Mouse (Mus musculus) embryonic facial prominence, embryonic 11.5 days (tissue): ENCODE data around the gene Tnip3. TPM values are rescaled to one million over a fixed set of nuclear protein-coding genes. Genes with fewer than 3 reads are reported as not detected.

Experiments
- ATAC-seq: fragments of 200-750 bp; cut with Nextera tagmentation; replicated peaks from 2 replicates; pipeline ENCODE4 v1.8.0; 2017; ENCODE audit warnings: low read depth; ENCODE audit not compliant: insufficient number of reproducible peaks, low FRiP score, low TSS enrichment
- DNase-seq: peaks from one replicate; pipeline ENCODE4 v3.0.0-alpha.2; 2015; ENCODE audit warnings: low spot score
- H3K27ac ChIP-seq: fragments of 300-500 bp; sonication (generic); replicated peaks from 2 replicates; pipeline ENCODE4 v1.5.1; 2014; ENCODE audit warnings: mild to moderate bottlenecking, low read depth, low read length, control low read depth
- H3K27me3 ChIP-seq: fragments of 300-500 bp; sonication (generic); 2 replicates; pipeline ENCODE4 v1.6.1; 2014; ENCODE audit warnings: mild to moderate bottlenecking, low read length, moderate library complexity, mixed read lengths; ENCODE audit not compliant: control insufficient read depth, insufficient read depth
- H3K36me3 ChIP-seq: fragments of 300-500 bp; sonication (generic); replicated peaks from 2 replicates; pipeline ENCODE4 v1.6.1; 2014; ENCODE audit warnings: low read depth, mild to moderate bottlenecking, low read length, moderate library complexity, mixed read lengths; ENCODE audit not compliant: control insufficient read depth, insufficient read depth
- H3K4me1 ChIP-seq: fragments of 300-500 bp; sonication (generic); 2 replicates; pipeline ENCODE4 v1.6.1; 2014; ENCODE audit warnings: low read length, mixed read lengths; ENCODE audit not compliant: control insufficient read depth, insufficient read depth
- H3K4me2 ChIP-seq: fragments of 300-500 bp; sonication (generic); 2 replicates; pipeline ENCODE4 v1.6.1; 2014; ENCODE audit warnings: low read depth, mild to moderate bottlenecking, control low read depth, low read length, moderate library complexity
- H3K4me3 ChIP-seq: fragments of 300-500 bp; sonication (generic); 2 replicates; pipeline ENCODE4 v1.5.1; 2014; ENCODE audit warnings: low read depth, low read length, control low read depth
- H3K9ac ChIP-seq: fragments of 300-500 bp; sonication (generic); replicated peaks from 2 replicates; pipeline ENCODE4 v1.6.1; 2014; ENCODE audit warnings: mild to moderate bottlenecking, control low read depth, low read length
- H3K9me3 ChIP-seq: fragments of 300-500 bp; sonication (generic); replicated peaks from 2 replicates; pipeline ENCODE4 v1.6.1; 2016; ENCODE audit warnings: mild to moderate bottlenecking, low read length, inconsistent platforms, mixed read lengths; ENCODE audit not compliant: control insufficient read depth
- WGBS: fragments of 180-500 bp; shearing (Covaris S2); extraction: QIAGEN DNeasy Blood & Tissue Kit; methylation state at CpG from one replicate; pipeline ENCODE4 v1.1.7; 2014; 5-methylcytosine and 5-hydroxymethylcytosine counted together
- polyA plus RNA-seq: library from polyadenylated mRNA; unstranded; fragments of >200 nt; fragmentation: Nextera tagmentation; extraction: Ambion mirVana; gene quantifications from 2 replicates; pipeline ENCODE4 v1.2.1, GENCODE M21; 2014

The Tnip3 gene
- polyA plus RNA-seq, 1 experiment from 2014 or later: not detected

DNA sequence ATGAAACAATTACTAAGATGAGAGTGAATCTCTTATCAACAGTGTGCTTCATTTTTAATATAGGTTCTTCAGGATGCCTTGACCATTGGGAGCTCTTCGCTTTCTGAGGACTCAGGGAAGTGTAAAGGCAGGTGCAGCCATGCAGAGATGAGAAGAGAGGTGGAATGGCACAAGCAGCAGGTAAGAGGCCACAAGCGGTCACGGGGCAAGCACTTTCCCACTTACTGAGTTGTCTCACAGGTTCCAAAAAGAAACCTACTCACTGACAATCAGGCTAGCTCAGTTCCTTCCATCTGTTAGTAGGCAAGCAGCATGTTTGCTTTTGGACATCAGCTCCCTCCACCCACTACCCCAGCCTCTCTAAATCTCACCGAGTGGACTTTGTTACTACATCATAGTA lies 80.7 kb downstream of the Tnip3 start:
- H3K27ac ChIP-seq: no peak overlapping the region
- H3K4me2 ChIP-seq: no peak overlapping the region
- no peaks in the 10 kb centered on the region for H3K9me3 ChIP-seq
- no peaks in the 10 kb centered on the region for H3K27me3 ChIP-seq
- no peak overlapping the region for H3K4me3 ChIP-seq
- 84% methylated on average over 4 of the region's 4 CpGs for WGBS
- H3K9ac ChIP-seq: no peak overlapping the region
- no peak for ATAC-seq
- no peak for DNase-seq
- no peaks in the 10 kb centered on the region for H3K36me3 ChIP-seq
- no peaks in the 10 kb centered on the region for H3K4me1 ChIP-seq

DNA sequence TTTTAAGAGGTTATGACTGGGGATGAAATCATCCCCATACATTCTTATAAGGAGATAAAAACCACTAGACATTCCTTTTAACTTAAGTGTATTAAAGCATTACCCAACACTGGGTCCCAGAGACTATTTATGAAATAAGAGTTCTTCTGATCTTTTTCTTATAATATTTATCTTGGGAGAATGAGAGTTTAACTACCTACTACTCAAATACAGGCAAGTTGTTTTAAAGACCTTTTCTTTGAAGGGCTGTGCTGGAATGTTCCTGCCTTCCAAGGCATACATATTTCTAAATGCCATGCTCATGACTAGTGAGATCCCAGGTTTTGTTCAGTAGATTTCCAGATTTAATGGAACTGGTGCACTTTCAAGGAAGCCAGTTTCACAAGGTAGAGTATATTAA lies 81.8 kb downstream of the Tnip3 start:
- Histone ChIP-seq H3K4me1 (no peaks in the 10 kb centered on the region), H3K27me3 (no peaks in the 10 kb centered on the region), H3K4me2 (no peak overlapping the region), H3K9me3 (no peaks in the 10 kb centered on the region), H3K9ac (no peak overlapping the region), H3K4me3 (no peak overlapping the region), H3K27ac (no peak overlapping the region), H3K36me3 (no peaks in the 10 kb centered on the region)
- no peak for DNase-seq
- no peak for ATAC-seq

DNA sequence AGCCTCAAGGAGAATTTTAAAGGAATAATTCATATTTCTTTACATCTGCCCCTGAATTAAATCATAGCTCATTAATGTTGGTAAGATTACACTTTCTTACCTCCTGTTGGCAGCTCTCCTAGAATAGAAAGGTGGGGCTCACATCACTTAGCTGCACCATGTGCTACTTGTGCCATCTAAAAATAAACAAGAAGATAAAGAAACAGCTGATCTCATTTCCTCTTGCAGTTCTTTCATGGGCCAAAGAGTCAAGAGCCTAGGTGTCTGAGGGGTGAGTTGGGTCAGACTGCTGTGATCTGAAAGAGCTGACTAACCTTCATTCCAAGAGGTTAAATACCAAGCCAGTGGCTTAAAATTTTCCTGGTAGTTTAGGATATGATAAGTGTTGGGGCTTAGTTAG lies 86.7 kb downstream of the Tnip3 start:
- no peaks in the 10 kb centered on the region for H3K36me3 ChIP-seq
- no peaks in the 10 kb centered on the region for H3K9me3 ChIP-seq
- H3K27ac ChIP-seq: no peak overlapping the region
- no peak overlapping the region for H3K9ac ChIP-seq
- no peaks in the 10 kb centered on the region for H3K27me3 ChIP-seq
- ATAC-seq: no peak
- no peak overlapping the region for H3K4me3 ChIP-seq
- no peak for DNase-seq
- H3K4me2 ChIP-seq: no peak overlapping the region
- H3K4me1 ChIP-seq: no peaks in the 10 kb centered on the region

DNA sequence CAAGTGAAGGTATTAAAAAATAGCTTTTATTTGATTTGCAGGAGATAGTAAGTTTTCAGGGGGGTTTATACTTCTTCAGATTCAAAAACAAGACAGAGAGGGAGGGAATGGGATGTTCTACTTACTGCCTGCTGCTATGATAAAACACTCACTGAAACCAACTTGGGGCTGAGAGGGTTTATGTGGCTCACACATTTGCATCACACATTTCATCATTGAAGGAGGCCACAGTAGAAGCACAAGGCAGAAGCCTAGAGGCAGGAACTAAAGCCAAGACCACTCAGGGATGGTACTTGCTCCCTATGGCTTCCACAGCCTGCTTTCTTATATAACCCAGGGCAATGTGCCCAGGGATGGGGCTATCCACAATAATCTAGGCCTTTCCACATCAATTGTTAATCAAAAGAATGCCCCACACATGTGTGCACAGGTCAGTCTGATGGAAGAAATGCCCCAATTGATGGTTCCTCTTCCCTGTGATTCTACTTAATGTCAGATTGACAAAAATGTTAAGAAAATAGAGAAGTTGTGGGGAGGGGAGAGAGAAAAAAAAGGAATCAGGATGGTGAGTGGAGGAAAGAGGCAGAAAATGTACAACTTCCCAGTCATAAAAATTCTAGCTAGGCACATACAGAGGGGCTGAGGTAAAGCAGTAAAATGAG lies 88.9 kb downstream of the Tnip3 start:
- no peak overlapping the region for H3K4me2 ChIP-seq
- no peak overlapping the region for H3K27ac ChIP-seq
- H3K9ac ChIP-seq: no peak overlapping the region
- H3K27me3 ChIP-seq: no peaks in the 10 kb centered on the region
- no peak for ATAC-seq
- no peak for DNase-seq
- no peaks in the 10 kb centered on the region for H3K9me3 ChIP-seq
- no peaks in the 10 kb centered on the region for H3K36me3 ChIP-seq
- H3K4me1 ChIP-seq: no peaks in the 10 kb centered on the region
- H3K4me3 ChIP-seq: no peak overlapping the region

DNA sequence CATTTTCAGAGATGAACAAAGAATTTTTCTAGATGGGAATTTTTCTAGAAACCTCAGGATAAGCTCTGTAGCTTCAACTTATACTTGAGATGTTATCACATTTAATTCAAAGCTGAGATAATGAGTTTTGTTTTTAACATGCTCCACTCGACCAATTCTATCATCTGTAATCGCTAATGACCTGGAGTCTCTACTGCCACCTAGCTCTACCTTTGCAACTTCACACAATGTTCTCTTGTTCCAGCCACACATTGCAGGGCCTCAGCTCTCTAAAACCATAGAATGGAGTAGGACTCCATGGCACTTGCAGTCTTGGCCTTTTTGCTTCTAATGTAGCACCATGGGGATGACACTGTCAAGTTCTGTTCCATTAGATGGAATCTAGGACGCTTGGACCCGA lies 90.5 kb downstream of the Tnip3 start:
- ATAC-seq: no peak
- WGBS: 67% methylated on average over 4 of the region's 4 CpGs
- Histone ChIP-seq H3K4me1 (no peaks in the 10 kb centered on the region), H3K4me3 (no peak overlapping the region), H3K27me3 (no peaks in the 10 kb centered on the region), H3K4me2 (no peak overlapping the region), H3K36me3 (no peaks in the 10 kb centered on the region), H3K9ac (no peak overlapping the region), H3K9me3 (no peaks in the 10 kb centered on the region), H3K27ac (no peak overlapping the region)
- no peak for DNase-seq

DNA sequence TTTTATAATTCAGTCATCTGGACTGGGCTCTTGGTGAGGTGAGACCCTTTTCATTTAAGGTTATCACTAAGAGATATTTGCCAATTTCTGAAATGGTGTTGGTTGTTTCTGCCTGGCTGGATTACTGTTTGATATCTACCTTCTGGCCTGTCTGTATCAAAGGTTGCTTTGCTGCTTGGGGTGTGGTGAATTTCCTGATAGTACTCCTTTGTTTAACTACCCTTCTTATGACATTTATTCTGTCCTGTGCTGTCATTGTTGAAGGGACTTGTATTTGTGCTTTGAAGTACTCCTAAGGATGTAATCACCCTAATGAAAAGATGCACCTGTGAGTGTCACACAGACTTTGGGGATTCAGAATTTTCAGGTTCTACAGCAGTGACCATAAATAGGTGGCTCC lies 96.1 kb downstream of the Tnip3 start:
- DNase-seq (no peak), ATAC-seq (no peak)
- H3K27me3 ChIP-seq: no peaks in the 10 kb centered on the region
- no peak overlapping the region for H3K27ac ChIP-seq
- no peak overlapping the region for H3K4me3 ChIP-seq
- H3K9me3 ChIP-seq: no peaks in the 10 kb centered on the region
- H3K36me3 ChIP-seq: no peaks in the 10 kb centered on the region
- H3K9ac ChIP-seq: no peak overlapping the region
- H3K4me2 ChIP-seq: no peak overlapping the region
- H3K4me1 ChIP-seq: no peaks in the 10 kb centered on the region

DNA sequence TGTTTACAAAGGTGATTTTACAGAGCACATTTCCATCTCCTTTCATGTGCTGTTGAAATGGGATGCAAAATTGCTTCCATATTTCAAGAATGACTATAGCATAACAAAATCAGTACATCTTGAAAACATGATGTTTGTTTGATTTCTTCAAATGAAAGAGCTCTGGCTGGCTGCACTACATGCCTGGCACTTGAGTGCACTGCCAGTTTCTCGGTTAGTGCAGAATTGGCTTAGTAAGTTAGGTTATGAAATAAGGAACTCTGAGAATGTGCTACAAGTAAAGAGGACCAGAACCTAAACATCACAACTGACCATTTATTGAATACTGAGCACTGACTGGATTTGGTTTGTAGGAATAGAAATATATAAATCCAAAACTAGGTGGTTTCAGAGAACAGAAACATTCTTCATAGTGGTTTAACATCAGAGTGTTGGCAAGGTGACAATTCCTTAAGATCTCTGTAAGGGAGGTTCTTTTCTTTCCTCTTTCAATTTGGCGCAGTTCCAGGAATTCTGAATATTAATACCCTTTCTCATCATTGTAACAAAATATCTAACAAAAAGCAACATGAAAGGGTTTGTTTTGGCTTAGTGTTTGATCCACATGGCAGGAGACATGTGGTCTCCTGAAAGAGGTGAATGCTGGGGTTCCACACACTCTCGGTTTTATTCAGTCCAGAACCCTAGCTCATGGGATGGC lies 98.1 kb downstream of the Tnip3 start:
- ATAC-seq (no peak), DNase-seq (no peak)
- 75% methylated on average over 3 of the region's 3 CpGs for WGBS
- Histone ChIP-seq H3K27ac (no peak overlapping the region), H3K9ac (no peak overlapping the region), H3K4me1 (no peaks in the 10 kb centered on the region), H3K27me3 (no peaks in the 10 kb centered on the region), H3K4me2 (no peak overlapping the region), H3K36me3 (no peaks in the 10 kb centered on the region), H3K9me3 (no peaks in the 10 kb centered on the region), H3K4me3 (no peak overlapping the region)

DNA sequence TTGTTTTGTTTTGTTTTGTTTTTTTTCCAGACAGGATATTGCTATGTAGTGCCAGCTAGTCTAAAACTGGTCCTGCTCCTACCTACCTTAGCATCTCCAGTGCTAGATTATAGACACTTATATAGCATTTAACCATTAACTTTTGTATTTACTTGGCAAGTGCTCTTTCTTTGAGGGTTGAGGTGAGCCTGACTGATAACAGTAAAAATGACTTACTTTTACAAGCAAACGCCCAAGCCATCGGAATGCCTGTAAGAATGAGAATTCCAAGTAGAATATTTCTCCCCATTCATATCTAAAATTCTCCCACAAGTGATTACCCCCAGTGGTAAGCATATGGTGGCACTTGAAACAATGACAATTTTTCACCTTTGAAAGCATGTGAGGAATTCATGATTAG lies 105.5 kb downstream of the Tnip3 start:
- Histone ChIP-seq H3K27ac (no peak overlapping the region), H3K27me3 (no peaks in the 10 kb centered on the region), H3K4me1 (no peaks in the 10 kb centered on the region), H3K36me3 (no peaks in the 10 kb centered on the region), H3K4me2 (no peak overlapping the region), H3K9me3 (no peaks in the 10 kb centered on the region), H3K4me3 (no peak overlapping the region), H3K9ac (no peak overlapping the region)
- DNase-seq (no peak), ATAC-seq (no peak)
- 84% methylated on average over 2 of the region's 2 CpGs for WGBS
